Mouse (Mus musculus) heart, postnatal 4 days (tissue): Measurements from ENCODE around the gene Bub1. TPM values are rescaled to one million over a fixed set of nuclear protein-coding genes. Genes with fewer than 3 reads are reported as not detected.
A peak's percentile ranks its signal among the peaks of the same experiment; 100 is the strongest.

ENCODE experiments used
- DNase-seq: peaks from one replicate; pipeline ENCODE4 v3.0.0; 2021
- total RNA-seq, 2 experiments: library from RNA; stranded (reverse); gene quantifications; 2 replicates each; pipeline ENCODE4 v1.2.3; 2021

Gene Bub1
- total RNA-seq, 2 experiments from 2014 or later = 22.8 to 25.7 TPM

- DNase-seq = no peak
These were observed 57.1 kb downstream of the Bub1 start for GRCm38 (mm10) chr2:127774578-127774941.

GRCm38 (mm10) chr2:127773938-127774577 is 57.6 kb downstream of the Bub1 start:
- DNase-seq = no peak

GRCm38 (mm10) chr2:127761587-127761986 is 70.1 kb downstream of the Bub1 start:
- DNase-seq = no peak

- DNase-seq = no peak
These were observed 71.2 kb downstream of the Bub1 start for GRCm38 (mm10) chr2:127760429-127761000.

GRCm38 (mm10) chr2:127760014-127760413 is 71.7 kb downstream of the Bub1 start:
- no peak for DNase-seq

GRCm38 (mm10) chr2:127759157-127759880 is 72.3 kb downstream of the Bub1 start:
- DNase-seq = peak; percentile 35

GRCm38 (mm10) chr2:127757171-127757570 is 74.5 kb downstream of the Bub1 start:
- DNase-seq = peak; percentile 32

- no peak for DNase-seq
These were observed 77.6 kb downstream of the Bub1 start for GRCm38 (mm10) chr2:127754113-127754512.

- no peak for DNase-seq
These were observed 79.6 kb downstream of the Bub1 start for GRCm38 (mm10) chr2:127751849-127752610.

Other genes with a start within 250 kb of the Bub1 start
- gene Zfp661, start 244.8 kb downstream of the Bub1 start, total RNA-seq = 1 to 10 TPM; 1.0 to 1.1 TPM
- 100 to 1,000 TPM; 128 to 134 TPM for gene Mrps5, start 244.6 kb downstream of the Bub1 start, total RNA-seq
- 1 to 10 TPM; 1.2 to 2.7 TPM for gene Mal, start 175.2 kb downstream of the Bub1 start, total RNA-seq
- gene Mall, start 101.9 kb downstream of the Bub1 start, total RNA-seq = 10 to 100 TPM; 15.5 to 17.0 TPM
- 10 to 100 TPM; 13.9 to 14.2 TPM for gene Nphp1, start 43.0 kb downstream of the Bub1 start, total RNA-seq
- gene Mtln, start 39.4 kb downstream of the Bub1 start, total RNA-seq = 10 to 100 TPM; 30.3 to 30.5 TPM
- gene Acoxl, start 7.0 kb upstream of the Bub1 start, total RNA-seq = not detected